Mouse (Mus musculus) embryonic facial prominence, embryonic 10.5 days (tissue): ENCODE measurements around the gene Chrna1. TPM values are rescaled to one million over a fixed set of nuclear protein-coding genes. Genes with fewer than 3 reads are reported as not detected.

Experiments used
- DNase-seq: peaks from one replicate; pipeline ENCODE4 v3.0.0-alpha.2; 2017; ENCODE audit warnings: low spot score
- H3K27ac ChIP-seq: fragments of 300-500 bp; sonication (generic); replicated peaks from 2 replicates; pipeline ENCODE4 v1.5.1; 2016; ENCODE audit warnings: mild to moderate bottlenecking
- H3K27me3 ChIP-seq: fragments of 300-500 bp; sonication (generic); replicated peaks from 2 replicates; pipeline ENCODE4 v1.6.1; 2016; ENCODE audit warnings: low read depth, mild to moderate bottlenecking; ENCODE audit not compliant: poor library complexity, severe bottlenecking
- H3K36me3 ChIP-seq: fragments of 300-500 bp; sonication (generic); replicated peaks from 2 replicates; pipeline ENCODE4 v1.6.1; 2016; ENCODE audit warnings: mild to moderate bottlenecking, moderate library complexity
- H3K4me1 ChIP-seq: fragments of 300-500 bp; sonication (generic); 2 replicates; pipeline ENCODE4 v1.6.1; 2016
- H3K4me3 ChIP-seq: fragments of 300-500 bp; sonication (generic); 2 replicates; pipeline ENCODE4 v1.5.1; 2016; ENCODE audit warnings: mild to moderate bottlenecking, moderate library complexity
- H3K9me3 ChIP-seq: fragments of 300-500 bp; sonication (generic); 2 replicates; pipeline ENCODE4 v1.6.1; 2016; ENCODE audit warnings: mild to moderate bottlenecking
- WGBS: fragments of 180-500 bp; shearing (Covaris S2); methylation state at CpG from one replicate; pipeline ENCODE4 v1.1.7; 2016; 5-methylcytosine and 5-hydroxymethylcytosine counted together
- polyA plus RNA-seq: library from polyadenylated mRNA; unstranded; fragments of >200 nt; fragmentation: Nextera tagmentation; extraction: Ambion mirVana; gene quantifications from 2 replicates; pipeline ENCODE4 v1.2.1, GENCODE M21; 2016

Chrna1 gene
- polyA plus RNA-seq, 1 experiment from 2014 or later: 0.80 TPM

DNA sequence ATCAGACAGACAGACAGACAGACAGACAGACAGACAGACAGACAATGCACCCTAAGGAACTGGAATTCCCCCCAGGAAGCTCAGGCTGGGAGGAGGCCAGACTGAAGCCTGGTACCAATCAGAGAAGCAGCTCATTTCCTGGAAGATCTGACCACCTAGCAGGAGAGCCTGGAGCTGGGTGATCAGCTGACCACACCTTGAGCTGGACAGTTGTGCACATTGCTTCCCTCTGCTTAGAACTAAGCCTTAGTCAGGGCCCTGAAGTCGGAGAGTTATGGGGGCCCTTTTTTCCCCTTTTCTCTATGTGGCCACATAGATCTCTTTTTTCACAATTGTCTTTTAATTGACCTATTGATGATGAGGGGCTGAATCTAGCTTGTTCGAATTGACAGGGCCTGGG is 27.0 kb upstream of the Chrna1 start:
- H3K4me1 ChIP-seq: peaks cover 23% of the 10 kb centered on the region
- no peaks in the 10 kb centered on the region for H3K27me3 ChIP-seq
- no peak overlapping the region for H3K4me3 ChIP-seq
- H3K27ac ChIP-seq: peak overlapping the region; percentile 67; the same call in 1 of the 2 replicates
- no peak for DNase-seq
- H3K36me3 ChIP-seq: peaks cover 24% of the 10 kb centered on the region
- H3K9me3 ChIP-seq: no peaks in the 10 kb centered on the region
- WGBS: 62% methylated on average over 2 of the region's 2 CpGs

DNA sequence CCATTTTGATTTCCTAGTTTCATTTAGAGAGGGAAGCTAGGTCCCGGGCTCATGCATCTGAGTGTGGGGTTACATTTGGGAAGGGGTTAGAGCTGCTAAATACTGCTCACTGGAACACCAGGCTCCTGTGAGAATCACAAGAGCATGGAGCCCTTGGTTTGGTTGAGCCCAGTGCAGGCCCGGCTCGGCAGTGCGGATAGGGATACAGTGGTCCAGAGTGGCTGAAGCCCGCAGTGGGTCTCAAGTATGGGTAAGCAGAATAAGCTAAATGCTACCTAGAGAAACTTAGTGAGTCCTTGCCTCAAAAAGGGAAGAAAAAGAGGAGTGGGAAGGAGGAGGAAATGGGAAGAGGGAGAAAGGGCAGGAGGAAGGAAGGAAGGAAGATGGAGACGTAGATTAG is 26.5 kb upstream of the Chrna1 start:
- 92% methylated on average over 6 of the region's 6 CpGs for WGBS
- Histone ChIP-seq H3K36me3 (peaks cover 21% of the 10 kb centered on the region), H3K4me1 (peaks cover 23% of the 10 kb centered on the region), H3K4me3 (no peak overlapping the region), H3K9me3 (no peaks in the 10 kb centered on the region), H3K27ac (0 out of 2 replicates have a peak overlapping the region, but pooled peaks have one; percentile 3), H3K27me3 (no peaks in the 10 kb centered on the region)
- no peak for DNase-seq

DNA sequence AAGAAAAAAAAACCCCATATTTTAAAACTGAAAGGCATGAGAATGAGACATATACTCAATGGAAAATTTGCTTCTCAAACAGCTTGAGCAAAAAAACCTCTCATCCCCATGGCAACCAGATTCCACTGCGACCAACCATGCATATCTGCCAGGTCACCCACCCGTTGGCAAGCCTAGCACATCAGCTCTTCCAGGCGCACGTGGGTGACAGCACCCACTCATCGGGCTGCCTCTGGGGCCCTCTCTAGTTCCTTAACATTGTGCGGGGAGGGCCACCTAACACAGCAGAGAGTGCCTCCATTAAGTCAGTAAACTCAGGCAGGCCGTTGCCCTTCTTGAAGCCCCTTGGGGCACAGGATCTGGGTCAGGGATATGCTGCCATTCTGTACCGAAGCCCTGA is 24.9 kb upstream of the Chrna1 start:
- Histone ChIP-seq H3K9me3 (no peaks in the 10 kb centered on the region), H3K27ac (no peak overlapping the region), H3K4me1 (peaks cover 23% of the 10 kb centered on the region), H3K27me3 (no peaks in the 10 kb centered on the region), H3K36me3 (peaks cover 5% of the 10 kb centered on the region; the same call in 1 of the 2 replicates), H3K4me3 (no peak overlapping the region)
- 78% methylated on average over 8 of the region's 8 CpGs for WGBS
- DNase-seq: no peak

DNA sequence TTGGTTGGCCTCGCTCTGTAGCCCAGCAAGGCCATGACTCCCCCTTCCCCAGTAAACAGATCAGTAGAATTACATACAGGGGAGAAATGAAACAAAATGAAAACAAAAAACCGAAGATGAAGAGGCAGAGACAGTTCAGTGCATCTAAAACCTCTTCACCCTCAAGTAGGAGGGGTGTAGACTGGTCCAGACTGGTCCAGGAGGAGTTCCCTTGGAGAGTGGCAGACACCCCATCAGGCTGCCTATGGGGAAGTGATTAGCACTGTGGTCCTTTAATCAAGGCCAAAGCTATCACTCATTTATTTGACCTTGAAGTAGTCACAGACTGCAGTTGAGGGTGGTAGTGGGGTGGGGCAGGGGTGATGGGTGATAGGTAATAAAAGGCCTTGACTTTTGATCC is 24.4 kb upstream of the Chrna1 start:
- no peaks in the 10 kb centered on the region for H3K27me3 ChIP-seq
- H3K4me3 ChIP-seq: no peak overlapping the region
- no peak overlapping the region for H3K27ac ChIP-seq
- H3K36me3 ChIP-seq: peaks cover under 1% of the 10 kb centered on the region; the same call in 1 of the 2 replicates
- DNase-seq: no peak
- 84% methylated on average over 2 of the region's 2 CpGs for WGBS
- no peaks in the 10 kb centered on the region for H3K9me3 ChIP-seq
- H3K4me1 ChIP-seq: peaks cover 23% of the 10 kb centered on the region

DNA sequence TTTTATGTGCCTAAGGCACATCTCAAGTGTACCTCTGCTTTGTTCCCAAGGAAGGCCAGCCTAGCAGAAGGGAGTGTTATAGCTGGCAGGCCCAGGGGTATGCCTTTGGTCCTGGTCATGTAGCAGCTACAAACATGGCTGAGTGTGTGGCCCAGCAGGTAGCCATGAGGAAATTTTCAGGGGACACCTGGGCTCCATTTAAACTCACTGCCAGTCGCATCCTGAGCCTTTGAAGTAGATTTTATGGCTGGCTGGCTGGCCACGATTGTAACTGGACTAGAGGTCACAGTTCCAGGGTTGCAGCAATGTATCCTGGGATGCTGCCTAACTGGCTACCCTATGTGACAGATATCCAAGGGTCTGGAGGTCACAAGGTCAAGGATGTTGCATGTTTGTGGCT is 20.5 kb upstream of the Chrna1 start:
- no peaks in the 10 kb centered on the region for H3K36me3 ChIP-seq
- 0 out of 2 replicates have a peak, but pooled peaks cover 3% of the 10 kb centered on the region for H3K9me3 ChIP-seq
- no peak overlapping the region for H3K4me3 ChIP-seq
- no peak for DNase-seq
- H3K27me3 ChIP-seq: peaks cover 7% of the 10 kb centered on the region; the same call in 1 of the 2 replicates
- no peak overlapping the region for H3K27ac ChIP-seq
- H3K4me1 ChIP-seq: peaks cover 12% of the 10 kb centered on the region
- WGBS: 66% methylated on average over 2 of the region's 2 CpGs

DNA sequence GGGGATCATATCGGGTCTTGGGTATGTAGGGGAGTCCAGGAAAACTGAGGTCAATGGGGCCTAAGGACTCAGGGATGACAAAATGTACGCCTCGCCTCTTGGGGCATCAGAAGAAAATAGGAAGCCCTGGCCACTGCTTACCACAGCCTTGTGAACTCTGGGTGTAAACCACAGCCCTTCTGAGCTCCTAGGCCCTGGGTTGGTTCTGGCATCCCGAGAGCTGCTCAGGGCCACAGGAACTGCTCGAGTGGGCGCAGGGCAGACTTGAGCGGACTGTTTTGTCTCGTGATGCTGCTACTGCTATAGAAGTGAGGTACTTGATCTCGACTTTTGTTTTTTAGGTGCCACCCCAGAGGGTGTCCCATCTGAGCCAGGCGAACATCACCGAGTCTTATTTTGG is 17.6 kb upstream of the Chrna1 start:
- WGBS: 94% methylated on average over 11 of the region's 11 CpGs
- Histone ChIP-seq H3K4me3 (no peak overlapping the region), H3K27ac (no peak overlapping the region), H3K9me3 (0 out of 2 replicates have a peak, but pooled peaks cover 3% of the 10 kb centered on the region), H3K4me1 (peaks cover 25% of the 10 kb centered on the region), H3K27me3 (peaks cover 7% of the 10 kb centered on the region; the same call in 1 of the 2 replicates), H3K36me3 (no peaks in the 10 kb centered on the region)
- no peak for DNase-seq

DNA sequence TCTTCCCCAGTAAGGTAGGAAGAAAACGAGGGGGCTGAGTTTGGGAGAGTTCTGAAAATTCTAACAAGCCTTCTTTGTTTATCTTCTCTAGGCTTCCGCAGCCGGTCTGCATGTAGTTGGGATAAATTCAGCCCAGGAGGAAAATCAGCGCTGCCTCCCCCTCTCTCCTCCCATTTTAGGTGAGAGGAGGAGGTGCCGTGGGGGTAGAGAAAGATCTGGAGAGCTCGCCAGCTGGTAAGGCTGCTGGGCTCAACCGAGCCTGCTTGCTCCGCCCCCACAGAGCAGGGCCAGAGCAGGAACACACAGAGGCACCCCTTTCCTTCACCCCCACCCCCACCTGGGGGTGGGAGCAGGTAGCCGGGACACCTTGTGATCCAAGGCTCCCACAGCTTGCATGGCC is 16.6 kb upstream of the Chrna1 start:
- DNase-seq: no peak
- peak overlapping the region; percentile 57 for H3K27ac ChIP-seq
- H3K4me3 ChIP-seq: peak overlapping the region; percentile 30

DNA sequence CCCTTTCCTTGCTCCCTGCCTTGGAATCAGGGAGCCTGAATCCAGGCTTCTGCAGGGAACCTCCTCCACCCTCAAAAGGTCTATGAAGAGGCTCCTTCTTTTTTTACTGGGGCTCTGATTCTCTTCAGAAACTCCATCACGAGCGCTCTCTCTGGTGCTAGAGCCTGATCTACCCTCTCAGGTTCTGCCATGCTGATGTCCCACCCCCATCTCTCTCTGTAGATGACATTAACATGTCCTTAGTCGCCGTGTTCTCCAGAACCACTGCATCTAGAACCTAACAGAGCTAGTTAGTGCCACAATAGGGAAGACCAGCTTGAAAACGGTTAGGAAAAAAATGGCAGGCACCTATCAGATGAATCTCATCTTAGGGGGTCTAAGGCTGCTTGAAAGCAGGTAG is 16.2 kb upstream of the Chrna1 start:
- Histone ChIP-seq H3K4me3 (peak overlapping the region; percentile 30; the same call in 1 of the 2 replicates), H3K27me3 (peaks cover 13% of the 10 kb centered on the region; the same call in 1 of the 2 replicates), H3K36me3 (no peaks in the 10 kb centered on the region), H3K4me1 (peaks cover 38% of the 10 kb centered on the region), H3K27ac (peak overlapping the region; percentile 57; the same call in 1 of the 2 replicates), H3K9me3 (0 out of 2 replicates have a peak, but pooled peaks cover 3% of the 10 kb centered on the region)
- 75% methylated on average over 5 of the region's 5 CpGs for WGBS
- DNase-seq: no peak

More for the DNA sequence above, 16.6 kb upstream of the Chrna1 start:
- Histone ChIP-seq H3K4me1 (peaks cover 35% of the 10 kb centered on the region), H3K27me3 (peaks cover 12% of the 10 kb centered on the region; the same call in 1 of the 2 replicates), H3K36me3 (no peaks in the 10 kb centered on the region), H3K9me3 (0 out of 2 replicates have a peak, but pooled peaks cover 3% of the 10 kb centered on the region)
- WGBS: 24% methylated on average over 9 of the region's 9 CpGs

DNA sequence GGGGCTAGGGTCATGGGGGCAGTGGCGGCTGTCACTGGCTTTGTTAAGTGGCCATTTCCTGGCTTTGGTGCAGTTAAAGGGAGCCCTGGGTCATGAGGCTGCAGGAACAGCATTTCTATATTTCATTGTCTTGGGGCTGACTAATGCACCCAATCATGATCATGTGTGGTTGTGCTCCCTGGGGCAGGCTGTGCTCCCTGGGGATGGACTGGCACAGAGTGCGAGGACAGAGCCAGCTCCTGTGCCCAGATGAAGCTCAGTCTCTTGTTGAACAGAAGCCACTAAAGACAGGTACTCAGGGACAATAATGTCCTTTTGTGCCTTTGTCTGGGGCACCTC is 12.9 kb upstream of the Chrna1 start:
- 44% methylated on average over 2 of the region's 2 CpGs for WGBS

DNA sequence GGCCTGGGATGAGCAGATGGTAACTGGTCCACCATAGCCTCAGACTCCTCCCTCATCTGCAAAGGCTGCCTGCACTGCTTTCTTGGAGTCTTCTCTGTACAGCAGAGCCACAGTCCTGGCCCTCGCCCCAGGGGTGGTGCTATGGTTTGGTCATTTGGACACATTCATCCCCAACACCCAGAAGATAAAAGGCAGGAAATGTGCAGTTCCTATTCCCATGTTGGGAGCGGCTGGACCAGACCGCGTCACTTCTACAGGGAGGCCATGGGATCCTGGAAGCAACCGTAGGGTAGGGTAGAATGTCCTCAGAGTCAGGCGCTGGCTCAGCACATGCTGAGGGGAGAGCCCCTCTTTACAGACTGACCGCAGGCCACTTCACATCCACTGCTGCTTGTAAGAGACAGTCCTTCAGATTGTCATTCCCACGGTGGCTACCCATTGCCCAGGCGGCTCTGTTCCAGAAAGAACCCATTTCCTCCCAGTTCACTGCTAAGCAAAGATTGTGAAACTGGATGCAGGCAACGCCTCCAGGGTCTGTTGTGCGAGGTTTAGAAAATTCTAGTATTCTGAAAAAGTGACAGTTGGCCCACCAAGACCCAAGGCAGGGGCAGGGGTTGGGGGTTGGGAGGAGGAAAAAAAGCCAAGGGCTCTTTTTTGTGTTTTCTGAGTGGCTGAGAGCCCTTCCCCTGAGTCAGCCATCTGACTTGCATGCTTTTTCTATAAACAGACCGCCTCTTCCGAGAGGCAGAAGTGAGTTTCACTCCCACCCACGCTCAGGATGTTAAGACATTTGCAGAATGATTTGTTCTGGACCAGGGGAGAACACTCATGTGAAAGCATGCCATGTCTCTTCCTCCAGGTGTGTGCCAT is 12.3 kb upstream of the Chrna1 start:
- DNase-seq: no peak
- Histone ChIP-seq H3K27ac (peak overlapping the region; percentile 7; the same call in 1 of the 2 replicates), H3K9me3 (no peaks in the 10 kb centered on the region), H3K36me3 (no peaks in the 10 kb centered on the region), H3K4me1 (peaks cover 72% of the 10 kb centered on the region), H3K4me3 (no peak overlapping the region), H3K27me3 (peaks cover 20% of the 10 kb centered on the region; the same call in 1 of the 2 replicates)
- 72% methylated on average over 14 of the region's 14 CpGs for WGBS

More for the DNA sequence above, 12.9 kb upstream of the Chrna1 start:
- Histone ChIP-seq H3K36me3 (no peaks in the 10 kb centered on the region), H3K4me3 (no peak overlapping the region), H3K4me1 (peaks cover 69% of the 10 kb centered on the region), H3K27me3 (peaks cover 20% of the 10 kb centered on the region; the same call in 1 of the 2 replicates), H3K9me3 (no peaks in the 10 kb centered on the region), H3K27ac (peak overlapping the region; percentile 7; the same call in 1 of the 2 replicates)
- no peak for DNase-seq

DNA sequence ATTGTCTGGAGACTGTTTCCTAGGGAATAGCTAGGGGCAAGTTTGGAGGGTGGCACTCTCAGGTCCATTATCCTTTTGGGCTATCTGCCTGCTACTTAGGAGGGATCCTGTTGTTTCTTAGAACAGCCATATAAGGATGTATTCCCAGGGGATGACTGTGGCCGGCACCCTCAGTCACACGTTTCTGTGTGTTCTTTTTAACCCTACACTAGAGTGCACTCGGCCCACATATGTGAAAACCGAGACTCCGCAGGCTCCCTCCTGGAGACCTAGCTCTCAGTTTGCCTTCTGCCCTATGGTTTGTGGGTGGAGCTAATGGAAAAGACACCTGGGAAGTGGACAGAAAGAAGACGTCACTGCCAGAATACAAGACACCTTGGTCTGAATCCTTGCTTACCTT is 11.1 kb upstream of the Chrna1 start:
- Histone ChIP-seq H3K4me3 (no peak overlapping the region), H3K36me3 (no peaks in the 10 kb centered on the region), H3K27ac (no peak overlapping the region), H3K27me3 (peaks cover 22% of the 10 kb centered on the region; the same call in 1 of the 2 replicates), H3K4me1 (peaks cover 66% of the 10 kb centered on the region), H3K9me3 (no peaks in the 10 kb centered on the region)
- WGBS: 45% methylated on average over 6 of the region's 6 CpGs
- no peak for DNase-seq

DNA sequence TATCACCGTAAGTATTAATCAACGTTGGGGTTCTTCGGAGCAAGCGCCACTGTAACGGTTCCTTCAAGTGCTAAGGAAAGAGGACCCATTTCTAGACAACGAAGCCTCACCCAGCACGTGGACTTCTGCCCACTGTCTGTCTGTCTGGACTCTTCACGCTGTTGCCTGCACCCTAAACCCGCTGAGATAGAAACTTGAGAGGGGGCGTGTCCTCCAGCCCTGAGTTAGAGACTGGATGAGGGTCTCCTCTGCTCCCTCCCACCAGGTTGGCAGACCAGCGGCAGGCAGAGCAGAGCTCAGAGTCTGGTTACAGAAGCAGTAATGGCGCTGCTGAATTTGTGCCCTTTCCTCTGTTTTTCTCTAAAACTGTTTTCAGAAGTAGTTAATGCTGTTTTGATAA is 10.0 kb upstream of the Chrna1 start:
- Histone ChIP-seq H3K36me3 (no peaks in the 10 kb centered on the region), H3K27me3 (peaks cover 17% of the 10 kb centered on the region; the same call in 1 of the 2 replicates), H3K4me3 (peak overlapping the region; percentile 46), H3K4me1 (peaks cover 71% of the 10 kb centered on the region), H3K9me3 (no peaks in the 10 kb centered on the region), H3K27ac (peak overlapping the region; percentile 36; the same call in 1 of the 2 replicates)
- DNase-seq: peak; percentile 69
- 12% methylated on average over 12 of the region's 12 CpGs for WGBS

DNA sequence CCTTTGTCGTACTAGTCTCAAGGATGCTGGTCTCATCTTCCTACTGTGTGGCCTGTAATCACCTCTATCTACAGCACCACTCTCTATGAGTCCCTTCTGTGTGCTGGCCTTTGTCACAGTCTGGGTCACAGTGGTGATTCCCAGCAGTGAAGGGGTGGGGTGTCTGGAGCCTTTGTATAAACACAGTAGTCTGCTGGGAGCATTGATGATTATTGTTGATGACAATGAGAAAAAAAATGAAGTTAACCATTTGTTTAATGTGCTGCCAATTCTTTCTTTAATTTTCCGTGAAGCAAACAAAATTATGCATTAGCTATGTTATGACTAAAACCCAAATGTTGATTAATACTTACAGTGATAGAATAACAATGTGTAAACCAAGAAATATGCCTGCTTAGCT is 8.8 kb upstream of the Chrna1 start:
- Histone ChIP-seq H3K4me1 (peaks cover 75% of the 10 kb centered on the region), H3K27me3 (peaks cover 17% of the 10 kb centered on the region; the same call in 1 of the 2 replicates), H3K4me3 (no peak overlapping the region), H3K9me3 (no peaks in the 10 kb centered on the region), H3K36me3 (no peaks in the 10 kb centered on the region), H3K27ac (no peak overlapping the region)
- 71% methylated on average over 2 of the region's 2 CpGs for WGBS
- DNase-seq: no peak
